Mouse (Mus musculus) liver, embryonic 11.5 days (tissue): Measurements from ENCODE around the gene Nmb. TPM values are rescaled to one million over a fixed set of nuclear protein-coding genes. Genes with fewer than 3 reads are reported as not detected.
A peak's percentile ranks its signal among the peaks of the same experiment; 100 is the strongest.

ENCODE experiments used
- ATAC-seq: fragments of 200-750 bp; cut with Nextera tagmentation; replicated peaks from 2 replicates; pipeline ENCODE4 v1.8.0; 2017; ENCODE audit warnings: moderate number of reproducible peaks, mild to moderate bottlenecking, moderate TSS enrichment, moderate library complexity; ENCODE audit not compliant: low FRiP score
- DNase-seq: peaks from one replicate; pipeline ENCODE4 v3.0.0-alpha.2; 2017; ENCODE audit warnings: low spot score
- H3K27ac ChIP-seq: fragments of 300-500 bp; sonication (generic); 2 replicates; pipeline ENCODE4 v1.5.1; 2014; ENCODE audit warnings: mild to moderate bottlenecking, low read depth, low read length, control low read depth
- H3K27me3 ChIP-seq: fragments of 300-500 bp; sonication (generic); replicated peaks from 2 replicates; pipeline ENCODE4 v1.6.1; 2014; ENCODE audit warnings: low read length, mixed read lengths; ENCODE audit not compliant: control insufficient read depth, insufficient read depth
- H3K36me3 ChIP-seq: fragments of 300-500 bp; sonication (generic); 2 replicates; pipeline ENCODE4 v1.6.1; 2014; ENCODE audit warnings: mild to moderate bottlenecking, low read length, moderate library complexity, mixed read lengths; ENCODE audit not compliant: control insufficient read depth, insufficient read depth
- H3K4me1 ChIP-seq: fragments of 300-500 bp; sonication (generic); replicated peaks from 2 replicates; pipeline ENCODE4 v1.6.1; 2014; ENCODE audit warnings: low read length, mixed read lengths; ENCODE audit not compliant: control insufficient read depth, insufficient read depth
- H3K4me2 ChIP-seq: fragments of 300-500 bp; sonication (generic); 2 replicates; pipeline ENCODE4 v1.6.1; 2014; ENCODE audit warnings: mild to moderate bottlenecking, control low read depth, moderate library complexity
- H3K4me3 ChIP-seq: fragments of 300-500 bp; sonication (generic); 2 replicates; pipeline ENCODE4 v1.5.1; 2014; ENCODE audit warnings: low read depth, low read length, control low read depth
- H3K9ac ChIP-seq: fragments of 300-500 bp; sonication (generic); 2 replicates; pipeline ENCODE4 v1.6.1; 2014; ENCODE audit warnings: low read depth, low read length, control low read depth
- H3K9me3 ChIP-seq: fragments of 300-500 bp; sonication (generic); 2 replicates; pipeline ENCODE4 v1.6.1; 2016; ENCODE audit warnings: low read length, inconsistent platforms, mixed read lengths; ENCODE audit not compliant: control insufficient read depth
- WGBS: fragments of 180-500 bp; shearing (Covaris S2); extraction: QIAGEN DNeasy Blood & Tissue Kit; methylation state at CpG from one replicate; pipeline ENCODE4 v1.1.7; 2014; 5-methylcytosine and 5-hydroxymethylcytosine counted together
- polyA plus RNA-seq: library from polyadenylated mRNA; unstranded; fragments of >200 nt; fragmentation: Nextera tagmentation; extraction: Ambion mirVana; gene quantifications from 2 replicates; pipeline ENCODE4 v1.2.1, GENCODE M21; 2014

Gene Nmb
- polyA plus RNA-seq, 1 experiment from 2014 or later: 3.4 TPM

DNA sequence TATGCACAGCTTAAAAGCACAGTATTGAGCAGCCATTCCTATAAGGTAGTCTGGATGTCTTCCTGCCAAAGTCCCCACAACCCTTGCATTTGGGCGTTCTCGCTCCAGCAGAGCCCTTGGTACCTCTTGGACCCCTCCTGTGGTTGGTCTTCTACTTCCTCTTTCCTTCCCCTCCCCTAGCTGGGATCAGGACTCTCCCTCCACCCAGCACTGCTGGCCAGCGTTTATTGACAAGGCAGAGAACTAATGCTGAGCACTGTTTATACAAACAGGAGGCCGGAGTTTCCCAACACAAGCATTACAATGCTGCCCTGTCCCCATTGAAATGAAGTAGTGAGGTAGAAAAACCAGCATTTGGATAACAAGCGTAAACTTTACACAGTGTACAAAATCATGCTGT lies 31.8 kb downstream of the Nmb start:
- DNase-seq: no peak
- Histone ChIP-seq H3K4me1 (no peaks in the 10 kb centered on the region; the same call in 1 of the 2 replicates), H3K4me2 (no peak overlapping the region), H3K36me3 (peaks cover 20% of the 10 kb centered on the region), H3K9ac (no peak overlapping the region), H3K27ac (no peak overlapping the region), H3K9me3 (no peaks in the 10 kb centered on the region), H3K4me3 (no peak overlapping the region), H3K27me3 (peaks cover 17% of the 10 kb centered on the region)
- WGBS: 59% methylated on average over 5 of the region's 5 CpGs
- ATAC-seq: no peak

DNA sequence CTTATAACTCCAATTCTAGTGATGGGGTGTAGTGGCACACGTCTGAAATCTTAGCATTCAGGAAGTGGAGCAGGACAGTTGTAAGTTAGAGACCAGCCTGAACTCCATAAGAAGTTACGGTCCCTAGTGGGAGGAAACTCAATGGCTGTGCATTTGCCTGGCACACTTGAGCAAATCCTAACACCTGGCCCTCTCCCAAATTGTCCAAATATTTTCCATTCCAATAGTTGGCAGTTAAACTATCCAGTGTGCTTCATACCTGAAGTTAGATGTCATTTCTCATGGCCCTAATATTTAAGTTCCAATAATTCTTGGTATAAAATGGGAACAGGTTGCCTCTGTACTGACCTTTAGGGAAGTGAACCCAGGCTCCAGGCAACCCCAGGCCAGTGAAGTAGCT lies 36.2 kb downstream of the Nmb start:
- peaks cover 13% of the 10 kb centered on the region for H3K36me3 ChIP-seq
- no peaks in the 10 kb centered on the region for H3K27me3 ChIP-seq
- WGBS: 82% methylated on average over 2 of the region's 2 CpGs

DNA sequence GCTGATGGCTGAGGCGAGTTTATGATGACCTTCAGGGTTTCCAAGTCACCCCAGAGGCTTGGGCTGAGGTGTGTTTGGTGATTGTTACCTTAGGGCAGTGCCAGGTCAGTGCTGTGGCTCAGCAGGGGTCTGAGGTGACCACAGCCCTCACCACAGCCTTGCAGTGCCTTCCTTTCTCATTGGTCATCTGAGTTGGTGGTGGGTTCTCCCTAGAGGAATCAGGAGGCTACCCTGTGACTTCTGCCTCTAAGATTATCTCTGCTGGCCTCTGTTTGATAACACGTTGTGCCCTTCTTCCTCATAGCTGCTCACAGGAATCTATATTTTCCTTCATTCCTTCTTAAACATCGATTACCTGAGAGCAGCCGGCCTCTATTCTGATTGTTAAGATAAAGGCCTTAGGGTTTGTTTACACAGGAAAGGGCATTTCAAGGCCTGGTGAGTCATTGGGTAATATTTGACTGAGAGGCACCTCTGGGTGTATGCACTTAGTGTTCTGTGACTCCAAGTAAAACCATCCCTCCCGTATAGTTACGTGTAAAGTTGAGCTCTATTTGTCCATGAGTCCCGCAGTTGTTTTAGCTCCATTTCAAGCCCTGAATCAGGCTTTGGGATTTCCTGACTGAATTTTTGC lies 38.2 kb downstream of the Nmb start:
- Histone ChIP-seq H3K36me3 (peaks cover 9% of the 10 kb centered on the region), H3K27me3 (no peaks in the 10 kb centered on the region), H3K4me2 (peak overlapping the region; percentile 19; the same call in 1 of the 2 replicates), H3K27ac (no peak overlapping the region), H3K9me3 (no peaks in the 10 kb centered on the region), H3K4me1 (peaks cover 24% of the 10 kb centered on the region), H3K9ac (no peak overlapping the region), H3K4me3 (no peak overlapping the region)
- no peak for DNase-seq
- ATAC-seq: no peak
- 48% methylated on average over 7 of the region's 7 CpGs for WGBS

More for the DNA sequence above, 36.2 kb downstream of the Nmb start:
- ATAC-seq (no peak), DNase-seq (no peak)
- Histone ChIP-seq H3K9ac (no peak overlapping the region), H3K27ac (no peak overlapping the region), H3K4me1 (peaks cover 20% of the 10 kb centered on the region), H3K4me3 (no peak overlapping the region), H3K9me3 (no peaks in the 10 kb centered on the region), H3K4me2 (no peak overlapping the region)

DNA sequence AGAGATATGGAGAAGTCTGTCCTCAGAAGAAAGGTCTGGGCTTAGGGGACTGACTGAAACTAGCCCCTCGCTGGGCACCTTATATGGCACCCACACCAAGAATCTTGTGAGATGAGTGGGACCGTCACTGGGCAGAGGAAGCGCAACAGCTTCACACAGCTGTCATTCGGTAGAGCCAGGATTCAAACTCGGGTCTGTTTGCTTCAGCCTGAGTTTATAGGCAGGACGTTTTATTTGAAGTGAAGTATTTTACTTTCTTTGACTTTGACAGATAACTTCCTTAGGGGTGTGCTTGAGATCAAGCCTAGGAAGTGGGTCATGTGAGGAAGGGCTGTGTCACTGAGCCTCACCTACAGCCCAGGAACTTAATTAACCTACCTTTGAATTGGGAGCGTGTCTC lies 39.4 kb downstream of the Nmb start:
- Histone ChIP-seq H3K27me3 (no peaks in the 10 kb centered on the region), H3K9me3 (no peaks in the 10 kb centered on the region), H3K4me1 (peaks cover 30% of the 10 kb centered on the region), H3K36me3 (peaks cover 9% of the 10 kb centered on the region), H3K9ac (no peak overlapping the region), H3K4me2 (peak overlapping the region; percentile 26; the same call in 1 of the 2 replicates), H3K4me3 (no peak overlapping the region), H3K27ac (peak overlapping the region; percentile 71)
- DNase-seq (no peak), ATAC-seq (no peak)
- WGBS: 78% methylated on average over 7 of the region's 7 CpGs

DNA sequence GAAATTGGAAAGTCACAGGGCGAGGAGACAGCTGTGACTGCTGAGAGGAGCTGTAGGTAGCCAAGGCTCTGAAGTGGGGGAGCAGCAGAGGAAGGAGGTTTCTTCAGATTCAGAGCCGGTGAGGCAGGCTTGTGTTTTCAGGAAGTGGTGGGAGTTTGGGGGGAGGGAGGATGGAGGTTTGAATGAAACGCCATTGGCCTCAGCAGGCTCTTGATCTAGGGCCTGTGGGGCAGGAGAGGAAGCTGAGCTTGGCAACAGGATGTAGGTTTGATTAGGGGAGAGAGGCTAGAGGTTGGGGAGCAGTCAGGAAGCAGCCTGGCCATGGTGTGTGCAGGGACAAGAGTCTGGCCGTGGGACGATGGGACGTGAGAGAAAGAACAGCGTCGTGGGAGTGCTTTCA lies 40.0 kb downstream of the Nmb start:
- peaks cover 9% of the 10 kb centered on the region for H3K36me3 ChIP-seq
- H3K4me2 ChIP-seq: peak overlapping the region; percentile 40
- H3K9ac ChIP-seq: no peak overlapping the region
- H3K4me3 ChIP-seq: no peak overlapping the region
- peaks cover 32% of the 10 kb centered on the region for H3K4me1 ChIP-seq
- H3K9me3 ChIP-seq: no peaks in the 10 kb centered on the region
- H3K27ac ChIP-seq: peak overlapping the region; percentile 71; the same call in 1 of the 2 replicates
- 32% methylated on average over 8 of the region's 8 CpGs for WGBS
- DNase-seq: no peak
- no peak for ATAC-seq
- no peaks in the 10 kb centered on the region for H3K27me3 ChIP-seq

DNA sequence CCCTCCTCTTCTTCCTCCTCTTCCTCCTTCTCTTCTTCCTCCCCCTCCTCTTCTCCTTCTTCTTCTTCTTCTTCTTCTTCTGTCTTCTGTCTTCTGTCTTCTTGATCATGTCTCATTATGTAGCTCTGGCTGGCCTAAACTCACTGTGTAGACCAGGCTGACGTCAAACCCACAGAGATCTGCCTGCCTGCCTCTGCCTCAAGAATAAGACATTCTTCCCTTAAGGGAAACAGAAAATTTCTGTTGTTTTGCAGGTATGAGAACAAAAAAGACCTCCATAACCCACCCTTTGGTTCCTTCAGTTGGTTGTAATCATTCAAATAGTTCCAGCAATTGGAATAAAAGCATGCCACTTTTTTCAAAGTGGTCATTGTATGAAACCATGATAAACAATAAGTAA lies 40.7 kb downstream of the Nmb start:
- no peak overlapping the region; the same call in 1 of the 2 replicates for H3K27ac ChIP-seq
- 63% methylated on average over 1 of the region's 1 CpGs for WGBS
- H3K4me2 ChIP-seq: no peak overlapping the region; the same call in 1 of the 2 replicates

DNA sequence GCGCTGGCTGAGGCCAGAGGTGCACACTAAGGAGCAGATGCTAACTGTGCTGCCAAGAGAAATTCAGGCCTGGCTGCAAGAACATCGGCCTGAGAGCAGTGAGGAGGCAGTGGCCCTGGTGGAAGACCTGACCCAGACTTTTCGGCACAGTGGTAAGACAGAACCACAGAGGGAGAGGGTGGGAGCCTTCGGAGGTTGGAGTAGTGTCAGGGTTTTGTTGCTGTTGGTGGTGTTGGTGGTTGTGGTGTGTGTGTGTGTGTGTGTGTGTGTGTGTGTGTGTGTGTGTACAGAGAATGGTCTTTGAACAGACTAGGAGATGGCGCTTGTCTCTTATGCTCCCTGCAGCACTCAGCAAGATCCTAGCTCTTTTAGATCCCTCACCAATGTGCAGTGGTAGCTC lies 41.4 kb downstream of the Nmb start:
- no peak for ATAC-seq
- Histone ChIP-seq H3K27me3 (no peaks in the 10 kb centered on the region), H3K9ac (no peak overlapping the region), H3K27ac (no peak overlapping the region), H3K4me2 (no peak overlapping the region), H3K4me3 (no peak overlapping the region), H3K9me3 (no peaks in the 10 kb centered on the region), H3K4me1 (peaks cover 32% of the 10 kb centered on the region), H3K36me3 (peaks cover 8% of the 10 kb centered on the region)
- DNase-seq: no peak
- 88% methylated on average over 5 of the region's 5 CpGs for WGBS

More for the DNA sequence above, 40.7 kb downstream of the Nmb start:
- DNase-seq: no peak
- peaks cover 9% of the 10 kb centered on the region for H3K36me3 ChIP-seq
- H3K4me1 ChIP-seq: peaks cover 32% of the 10 kb centered on the region
- no peak overlapping the region for H3K4me3 ChIP-seq
- no peaks in the 10 kb centered on the region for H3K9me3 ChIP-seq
- no peaks in the 10 kb centered on the region for H3K27me3 ChIP-seq
- no peak for ATAC-seq
- H3K9ac ChIP-seq: no peak overlapping the region

DNA sequence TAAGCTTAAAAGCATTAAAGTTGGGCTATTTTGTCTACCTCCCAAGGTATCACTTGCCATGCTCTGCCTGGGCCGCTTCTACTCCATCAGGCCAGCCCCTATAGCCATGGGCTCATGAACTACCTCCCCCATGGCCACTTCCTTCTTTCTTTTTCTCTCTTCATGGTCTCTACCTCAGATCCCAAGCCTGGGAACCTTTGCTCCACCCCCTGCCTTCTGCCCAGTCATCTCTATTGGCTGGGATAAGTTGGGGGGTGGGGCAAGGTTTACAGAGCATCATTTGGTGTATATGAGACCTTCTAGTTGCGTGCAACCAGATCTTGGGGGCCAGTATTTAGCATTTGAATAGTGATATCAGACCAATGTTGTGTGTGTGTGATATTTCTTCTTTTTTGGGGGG lies 42.4 kb downstream of the Nmb start:
- 72% methylated on average over 2 of the region's 2 CpGs for WGBS
- DNase-seq (no peak), ATAC-seq (no peak)
- no peak overlapping the region for H3K9ac ChIP-seq
- H3K27ac ChIP-seq: no peak overlapping the region
- peaks cover 2% of the 10 kb centered on the region; the same call in 1 of the 2 replicates for H3K36me3 ChIP-seq
- H3K27me3 ChIP-seq: no peaks in the 10 kb centered on the region
- no peak overlapping the region for H3K4me2 ChIP-seq
- H3K4me3 ChIP-seq: no peak overlapping the region
- H3K4me1 ChIP-seq: peaks cover 32% of the 10 kb centered on the region
- H3K9me3 ChIP-seq: no peaks in the 10 kb centered on the region

DNA sequence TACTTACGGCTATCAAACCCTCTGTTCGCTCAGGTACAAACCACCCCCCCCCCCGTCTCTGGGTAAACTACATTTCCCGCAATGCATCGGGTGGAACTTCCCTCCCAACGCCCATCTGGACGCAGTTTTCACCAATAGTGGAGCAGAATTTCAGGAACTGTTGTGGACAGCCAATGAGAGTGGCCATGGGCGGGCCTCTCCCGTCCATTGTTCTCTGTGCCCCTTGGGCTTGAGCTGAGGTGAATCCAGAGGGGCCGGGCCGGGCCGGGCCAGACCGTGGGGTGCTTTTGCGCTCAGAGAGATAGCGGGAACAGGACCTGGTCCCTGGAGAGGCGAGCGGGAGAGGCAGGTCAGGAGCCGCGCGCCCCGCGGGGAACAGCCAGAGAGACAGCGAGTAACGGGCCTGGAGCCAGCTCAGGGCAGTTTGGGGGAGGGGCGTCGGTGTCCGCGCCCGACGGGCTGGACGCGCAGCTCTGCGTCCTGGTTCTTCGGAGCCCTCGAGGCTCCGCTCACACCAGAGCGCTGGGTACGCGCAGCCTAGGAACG lies 44.1 kb downstream of the Nmb start, which contains the start of gene Zscan2:
Gene Zscan2, plus strand, starts transcription at position 192 of the 546 bp plus-strand sequence.
- ATAC-seq (peak; percentile 97), DNase-seq (peak; percentile 92)
- whole genome bisulfite sequencing: under 1% methylated on average over 40 of the region's 40 CpGs
- Histone ChIP-seq H3K9me3 (no peaks in the 10 kb centered on the region), H3K4me3 (peak within 1 kb of the TSS; percentile 91), H3K27me3 (no peaks in the 10 kb centered on the region), H3K36me3 (0 out of 2 replicates have a peak, but pooled peaks cover under 1% of the 10 kb centered on the region), H3K27ac (no peak within 1 kb of the TSS), H3K4me2 (peak within 1 kb of the TSS; percentile 95), H3K9ac (peak within 1 kb of the TSS; percentile 90), H3K4me1 (peaks cover 24% of the 10 kb centered on the region)
